Mouse (Mus musculus) monocyte, adult 2 months (primary cell): ENCODE data around the gene Aen.

Experiments used
- DNase-seq, 2 experiments: peaks; one replicate each; pipeline ENCODE4 v3.0.0; 2022; ENCODE audit warnings: low spot score in 2 of 2, low read depth in 1 of 2

Gene Aen

DNA sequence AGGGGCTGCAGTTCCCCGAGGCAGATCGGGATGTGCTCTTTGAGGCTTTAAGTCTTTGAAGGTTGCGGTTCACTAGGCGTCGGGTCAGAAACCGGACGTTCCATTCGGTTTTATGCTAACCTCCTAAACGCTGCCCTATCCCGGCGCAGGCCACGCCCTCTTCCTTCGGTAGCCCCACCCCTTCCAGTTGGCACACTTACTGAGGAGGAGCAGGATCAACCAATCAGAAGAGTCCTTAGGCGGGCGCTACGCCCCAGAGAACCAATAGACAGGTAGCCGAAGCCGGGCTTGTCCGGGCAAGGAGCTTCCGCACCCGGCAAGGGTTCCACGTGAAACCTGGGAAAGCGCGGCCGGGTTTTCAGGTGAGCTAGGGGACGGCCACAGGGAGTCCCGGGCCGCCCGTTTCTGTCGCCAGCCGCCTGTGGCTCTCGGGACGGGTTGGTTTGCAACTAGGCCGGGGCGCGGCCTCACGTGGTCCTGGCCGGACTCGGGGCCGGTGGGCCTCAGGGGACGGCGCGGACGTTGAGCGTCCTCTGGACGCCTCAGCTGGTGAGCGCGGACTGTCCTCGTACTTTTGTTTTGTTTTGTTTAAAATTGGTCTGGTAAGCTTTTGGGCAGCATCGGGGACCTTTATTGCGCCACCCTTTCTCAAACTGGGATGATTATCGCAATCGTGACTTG is at the start of gene Aen:
Gene Aen (plus strand): TSS at position 202 of the 681 bp plus-strand sequence.
- peak; percentile 94 to 97 for DNase-seq

GRCm38 (mm10) chr7:78846066-78846716 is 49.5 kb upstream of the Aen start:
- no peak for DNase-seq

- DNase-seq: peak; percentile 37 to 72
Observed at GRCm38 (mm10) chr7:78846737-78847434, 48.8 kb upstream of the Aen start, which contains the start of gene Det1. Det1 (minus strand) TSS chr7:78847263.

- no peak for DNase-seq
Observed at GRCm38 (mm10) chr7:78854051-78854450, 41.6 kb upstream of the Aen start.

GRCm38 (mm10) chr7:78855044-78855655 is 40.5 kb upstream of the Aen start:
- DNase-seq: no peak

DNA sequence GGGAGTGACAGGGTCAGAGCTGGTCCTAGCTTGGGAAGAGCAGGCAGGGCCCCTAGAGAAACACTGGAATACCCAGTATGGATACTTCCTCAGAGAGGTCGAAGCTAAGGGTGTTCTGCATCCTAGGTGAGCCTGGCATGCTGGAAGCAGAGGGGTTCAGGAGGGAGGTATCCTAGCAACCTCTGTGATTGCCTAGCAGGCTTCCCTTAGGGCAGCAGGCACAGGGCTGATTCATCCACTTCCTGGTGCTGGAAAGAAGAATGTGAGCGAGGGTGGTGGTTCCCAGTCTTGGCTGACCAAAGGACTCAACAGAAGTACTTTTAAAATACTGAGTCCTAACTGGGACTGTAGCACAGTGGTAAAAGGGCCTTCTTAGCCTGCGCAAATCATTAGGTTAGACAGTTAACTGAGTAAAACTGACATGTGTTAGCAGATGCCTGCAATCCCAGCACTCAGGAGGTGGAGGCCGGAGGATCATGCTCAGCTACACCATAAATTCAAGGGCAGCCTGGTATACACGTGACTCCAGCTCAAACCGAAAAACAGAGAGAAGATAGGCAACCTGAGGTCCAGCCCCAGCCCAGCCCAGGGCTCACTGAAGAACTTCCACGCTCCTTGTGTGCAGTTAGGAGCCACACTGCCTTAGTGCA is 31.7 kb upstream of the Aen start:
- no peak for DNase-seq

DNA sequence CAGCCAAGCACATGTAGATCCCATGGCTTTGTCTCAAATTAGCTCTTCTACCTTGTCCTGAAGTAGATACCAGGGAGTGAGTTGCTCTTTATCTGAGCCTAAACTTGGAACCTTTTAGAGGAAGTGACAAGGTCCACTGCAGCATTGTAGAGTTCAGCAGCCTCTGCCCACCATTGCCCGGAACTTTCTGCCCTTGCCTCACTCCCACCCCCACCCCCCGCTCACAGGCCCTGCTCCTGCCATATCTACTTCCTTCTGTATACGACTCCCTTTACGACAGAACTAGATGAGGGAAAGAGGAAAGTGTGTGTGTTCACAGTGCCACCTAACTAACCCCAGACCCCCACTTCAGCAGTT is 31.2 kb upstream of the Aen start:
- DNase-seq: no peak

- no peak for DNase-seq
Observed at GRCm38 (mm10) chr7:78865212-78865949, 30.3 kb upstream of the Aen start.

DNA sequence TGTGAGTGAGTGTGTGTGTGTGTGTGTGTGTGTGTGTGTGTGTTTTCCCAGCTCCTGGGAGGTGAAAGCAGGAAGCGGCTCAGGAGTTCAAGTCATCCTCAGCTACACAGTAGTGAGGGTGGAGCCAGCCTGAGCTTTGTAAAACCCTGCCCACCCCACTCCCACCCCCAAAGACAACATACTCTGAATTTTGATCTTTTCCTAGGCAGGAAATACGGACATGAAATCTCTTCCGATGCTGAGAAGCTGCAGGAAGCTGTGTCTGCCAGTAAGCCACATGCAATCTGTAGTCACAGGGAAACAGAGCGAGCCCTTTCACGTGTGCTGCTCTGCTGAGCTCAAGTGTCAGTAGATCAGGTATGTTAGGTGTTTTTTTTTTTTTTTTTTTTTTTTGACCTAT is 26.9 kb upstream of the Aen start:
- DNase-seq: no peak

- DNase-seq: no peak
Observed at GRCm38 (mm10) chr7:78872366-78872765, 23.3 kb upstream of the Aen start.

GRCm38 (mm10) chr7:78872831-78873230 is 22.8 kb upstream of the Aen start:
- no peak for DNase-seq

DNA sequence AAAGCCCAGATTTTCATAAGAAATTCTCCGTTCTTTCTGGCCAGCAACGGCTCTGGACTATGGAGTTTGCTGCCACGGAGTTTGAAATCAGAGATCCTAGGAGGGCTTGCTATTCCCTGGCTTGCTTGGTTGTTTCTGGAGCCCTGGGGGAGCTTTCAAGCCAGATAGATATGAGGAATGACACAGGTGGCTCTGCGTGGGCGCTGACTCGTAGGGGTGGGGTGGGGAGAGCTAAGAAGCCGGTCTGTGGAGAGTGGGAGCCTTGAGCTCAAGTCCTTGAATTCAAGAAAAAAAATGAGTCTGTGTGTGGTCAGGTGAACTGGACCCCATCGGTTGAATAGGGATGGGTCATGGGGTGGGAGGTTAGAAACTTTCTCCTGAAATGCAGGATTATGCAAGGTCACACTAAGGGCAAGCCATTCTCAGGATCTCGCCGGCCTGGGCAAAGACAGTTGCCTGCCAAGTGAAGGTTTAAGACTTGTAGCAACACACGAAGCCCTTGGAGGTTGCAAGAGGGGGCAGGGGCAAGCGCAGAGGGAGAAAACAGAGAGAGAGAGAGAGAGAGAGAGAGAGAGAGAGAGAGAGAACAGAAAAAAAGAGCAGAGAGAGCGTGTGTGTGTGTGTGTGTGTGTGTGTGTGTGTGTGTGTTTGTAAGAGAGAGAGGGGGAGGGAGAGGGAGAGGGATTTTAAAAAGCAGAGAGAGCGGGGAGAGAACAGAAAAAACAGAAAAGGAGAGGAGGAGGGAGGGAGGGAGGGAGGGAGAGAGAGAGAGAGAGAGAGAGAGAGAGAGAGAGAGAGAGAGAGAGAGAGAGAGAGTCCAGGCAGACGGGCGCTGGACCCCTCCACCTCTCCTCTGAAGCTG is 13.8 kb upstream of the Aen start:
- no peak for DNase-seq

DNA sequence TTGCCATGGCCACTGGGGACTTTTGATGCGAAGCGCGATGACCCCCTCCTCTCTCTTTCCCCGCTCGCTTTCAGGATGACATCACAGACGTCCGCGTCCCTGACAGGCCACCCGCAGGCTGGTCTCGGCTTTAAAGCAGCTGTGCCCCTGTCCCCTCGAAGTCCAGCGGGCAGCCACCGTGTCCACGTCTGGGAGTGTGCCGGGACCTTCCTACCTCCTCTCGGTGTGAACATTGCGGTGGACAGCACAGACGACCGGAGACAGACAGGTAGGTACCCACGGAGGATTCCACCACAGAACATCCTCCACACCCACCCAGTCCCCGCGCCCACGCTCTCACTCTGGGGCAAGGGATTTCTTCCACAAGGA is 13.2 kb upstream of the Aen start:
- no peak for DNase-seq

- DNase-seq: no peak
Observed at GRCm38 (mm10) chr7:78883016-78883725, 12.5 kb upstream of the Aen start.

GRCm38 (mm10) chr7:78883726-78884060 is 12.0 kb upstream of the Aen start:
- DNase-seq: no peak

- no peak for DNase-seq
Observed at GRCm38 (mm10) chr7:78884139-78884538, 11.5 kb upstream of the Aen start.

DNA sequence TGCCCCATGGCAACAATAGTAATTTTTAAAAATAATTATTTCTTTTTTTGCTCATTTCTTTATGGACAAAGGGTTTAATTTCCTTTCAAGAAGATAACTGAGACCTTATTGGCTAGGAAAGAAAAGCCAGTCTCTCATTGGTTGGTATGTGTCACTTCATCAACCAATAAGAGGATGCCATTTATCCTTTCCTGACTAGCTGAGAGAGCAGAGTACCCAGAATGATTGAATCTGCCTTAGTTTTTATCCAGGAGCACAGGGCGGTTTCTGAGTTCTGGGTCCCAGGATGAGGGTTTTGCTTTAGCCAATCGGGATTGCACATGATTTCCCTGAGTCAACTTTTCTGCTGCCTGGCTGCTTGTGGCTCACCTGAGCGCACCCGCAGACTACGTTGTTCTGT is 10.2 kb upstream of the Aen start:
- DNase-seq: no peak

DNA sequence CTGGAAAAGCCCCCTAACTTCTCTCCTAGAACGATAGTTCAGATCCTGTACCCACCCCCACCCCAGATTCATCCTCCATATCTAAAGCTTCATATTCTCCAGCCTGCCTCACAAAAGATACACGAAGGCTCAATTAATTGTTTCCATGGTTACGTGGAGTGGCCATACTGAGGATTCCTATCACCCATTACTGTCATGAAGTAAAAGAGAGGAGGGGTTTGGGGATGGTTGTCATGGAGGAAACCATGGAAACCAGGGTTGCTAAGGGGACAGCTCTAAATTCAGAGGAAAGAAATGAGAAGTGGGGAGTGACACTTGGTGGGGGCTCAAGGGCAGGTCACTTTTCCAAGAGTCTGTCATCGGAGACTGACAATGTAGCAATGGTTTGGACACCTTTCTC is 9.2 kb upstream of the Aen start:
- DNase-seq: no peak

DNA sequence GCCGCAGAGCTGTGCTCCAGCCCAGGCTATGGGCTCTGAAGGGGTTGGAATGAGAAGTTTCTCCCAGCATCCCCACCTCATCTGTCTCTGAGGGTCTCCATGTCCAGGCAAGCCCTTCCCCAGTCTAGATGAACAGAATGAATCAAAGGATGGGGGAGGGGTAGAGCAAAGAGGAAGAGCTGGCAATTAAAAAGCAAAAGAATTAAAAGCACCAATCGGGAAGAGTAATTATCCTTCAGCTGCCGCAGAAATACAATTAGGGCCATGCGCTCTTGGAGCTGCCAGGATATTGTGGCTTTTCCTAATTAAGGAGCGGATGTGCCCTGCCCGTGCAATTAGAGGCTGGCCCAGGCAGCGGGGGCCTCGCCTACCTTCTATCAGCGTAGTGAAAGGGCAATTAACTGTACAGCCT is 8.2 kb upstream of the Aen start:
- DNase-seq: no peak
